ENCODE assay signal across 8 mouse cellular contexts in the genomic region with DNA sequence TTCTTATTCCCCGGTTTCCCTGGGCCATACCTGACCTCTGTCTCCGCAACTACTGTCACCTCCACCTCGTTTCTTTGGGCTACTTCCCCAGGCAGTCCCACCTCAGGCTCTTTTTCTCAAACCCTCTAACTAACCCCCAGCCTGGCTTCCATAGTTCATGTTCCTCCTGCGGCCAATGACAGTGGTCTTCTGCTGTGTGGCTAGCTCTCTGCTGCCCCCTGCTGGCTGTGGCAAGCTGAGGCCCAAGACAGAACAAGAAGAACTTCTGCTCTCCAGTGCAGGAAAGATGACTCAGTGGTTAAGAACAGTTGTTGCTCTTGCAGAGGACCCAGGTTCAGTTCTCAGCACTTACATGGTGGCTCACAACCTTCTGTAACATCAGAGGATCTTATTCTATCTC. TPM values are rescaled to one million over a fixed set of nuclear protein-coding genes. Genes with fewer than 3 reads are reported as not detected.
DNase-seq lines count a peak whose midpoint lies in the region; ATAC-seq and TF ChIP-seq lines count a peak whose summit lies in the region.
"Not testable (repeated sequence)": the region's sequence is repeated elsewhere in the genome, so short reads cannot be mapped to it uniquely, and the experiment has no call there.

No protein-coding gene starts in this region.

- not testable (repeated sequence) for H3K27ac ChIP-seq in heart, embryonic 11.5 days (ENCODE audit: low read depth, low read length); hindbrain, embryonic 14.5 days; kidney, embryonic 15.5 days; liver, embryonic 15.5 days (replicated peaks); midbrain, embryonic 12.5 days (replicated peaks); neural tube, embryonic 14.5 days (ENCODE audit: low read depth, low read length)

- CTCF ChIA-PET in Patski (lab: Charles Lee), result not testable (repeated sequence)

- not testable (repeated sequence) for H3K4me2 ChIP-seq in heart, embryonic 11.5 days; hindbrain, embryonic 14.5 days (replicated peaks); kidney, embryonic 15.5 days; liver, embryonic 15.5 days; midbrain, embryonic 12.5 days (replicated peaks); neural tube, embryonic 14.5 days (ENCODE audit: low read depth, low read length)

- H3K36me3 ChIP-seq in heart, embryonic 11.5 days (ENCODE audit: control insufficient read depth, insufficient read depth, low read length); hindbrain, embryonic 14.5 days (replicated peaks; ENCODE audit: control insufficient read depth, insufficient read depth); kidney, embryonic 15.5 days; liver, embryonic 15.5 days (replicated peaks); midbrain, embryonic 12.5 days; neural tube, embryonic 14.5 days (ENCODE audit: control insufficient read depth, insufficient read depth, low read length): not testable (repeated sequence)

- not testable (repeated sequence) for H3K9me3 ChIP-seq in heart, embryonic 11.5 days (replicated peaks; ENCODE audit: control insufficient read depth, low read length); hindbrain, embryonic 14.5 days (ENCODE audit: control insufficient read depth, low read length); kidney, embryonic 15.5 days (replicated peaks); liver, embryonic 15.5 days (replicated peaks); midbrain, embryonic 12.5 days; neural tube, embryonic 14.5 days (ENCODE audit: control insufficient read depth, low read length)

- WGBS in heart, embryonic 11.5 days (ENCODE audit: insufficient replicate concordance), result no CpG with 5 or more reads among the region's 4 CpGs
- no CpG with 5 or more reads among the region's 4 CpGs for WGBS in hindbrain, embryonic 14.5 days
- no CpG with 5 or more reads among the region's 4 CpGs for WGBS in kidney, embryonic 15.5 days
- no CpG with 5 or more reads among the region's 4 CpGs for WGBS in liver, embryonic 15.5 days (ENCODE audit: insufficient replicate concordance)
- no CpG with 5 or more reads among the region's 4 CpGs for WGBS in midbrain, embryonic 12.5 days
- no CpG with 5 or more reads among the region's 4 CpGs for WGBS in neural tube, embryonic 14.5 days

- H3K27me3 ChIP-seq in Patski; heart, embryonic 11.5 days (ENCODE audit: control insufficient read depth, insufficient read depth, low read length); hindbrain, embryonic 14.5 days (ENCODE audit: control insufficient read depth, insufficient read depth, low read length); kidney, embryonic 15.5 days; liver, embryonic 15.5 days; midbrain, embryonic 12.5 days; neural tube, embryonic 14.5 days (ENCODE audit: control insufficient read depth, insufficient read depth, low read length): not testable (repeated sequence)

- in situ Hi-C loops in Patski (cut with MboI; ENCODE audit: low pct_unique_long_range_greater_than_20kb), result not testable (repeated sequence)

- not testable (repeated sequence) for DNase-seq in Patski (ENCODE audit: low read depth, low spot score); hindbrain, embryonic 14.5 days (ENCODE audit: low spot score)

- ATAC-seq in Patski, result peak; percentile 37
- ATAC-seq in erythroid progenitor cell, adult 5-6 weeks (replicated peaks; ENCODE audit: low FRiP score, poor library complexity, severe bottlenecking), result peak; percentile 71
- ATAC-seq in heart, embryonic 11.5 days (replicated peaks; ENCODE audit: insufficient number of reproducible peaks, low FRiP score, low TSS enrichment), result peak; percentile 32
- peak; percentile 68 for ATAC-seq in hindbrain, embryonic 14.5 days (ENCODE audit: low FRiP score)
- ATAC-seq in kidney, embryonic 15.5 days (replicated peaks; ENCODE audit: low FRiP score), result peak; percentile 52; the same call in 1 of the 2 replicates
- 0 out of 2 replicates have a peak, but pooled peaks have one; percentile 34 for ATAC-seq in liver, embryonic 15.5 days (ENCODE audit: insufficient read depth)
- peak; percentile 67 for ATAC-seq in midbrain, embryonic 12.5 days (ENCODE audit: low FRiP score, low read depth)
- ATAC-seq in neural tube, embryonic 14.5 days (ENCODE audit: low read depth), result peak; percentile 71

- POLR2A ChIA-PET in Patski (lab: Charles Lee), result not testable (repeated sequence)

- H3K4me1 ChIP-seq in heart, embryonic 11.5 days (ENCODE audit: control insufficient read depth, insufficient read depth, low read length); hindbrain, embryonic 14.5 days (replicated peaks; ENCODE audit: control insufficient read depth, insufficient read depth, low read length); kidney, embryonic 15.5 days; liver, embryonic 15.5 days (replicated peaks); midbrain, embryonic 12.5 days; neural tube, embryonic 14.5 days (ENCODE audit: control insufficient read depth, insufficient read depth, low read length): not testable (repeated sequence)

- H3K9ac ChIP-seq in heart, embryonic 11.5 days (ENCODE audit: low read depth, low read length); hindbrain, embryonic 14.5 days; kidney, embryonic 15.5 days; liver, embryonic 15.5 days; midbrain, embryonic 12.5 days (replicated peaks); neural tube, embryonic 14.5 days (replicated peaks; ENCODE audit: low read depth, low read length): not testable (repeated sequence)

- not testable (repeated sequence) for H3K4me3 ChIP-seq in heart, embryonic 11.5 days (ENCODE audit: low read depth, low read length); hindbrain, embryonic 14.5 days (replicated peaks; ENCODE audit: low read length); kidney, embryonic 15.5 days (replicated peaks); liver, embryonic 15.5 days (replicated peaks); midbrain, embryonic 12.5 days; neural tube, embryonic 14.5 days (ENCODE audit: low read depth, low read length)

- not testable (repeated sequence) for TF ChIP-seq CTCF in Patski (IDR thresholded peaks at IDR 0.05)

RNA-seq across cellular contexts. Expression of a gene that starts 43.0 kb away (rescaled TPM):
- polyA plus RNA-seq in Patski (2021), result 317 TPM
- 31.0 and 56.2 TPM in 2 replicates for total RNA-seq in erythroid progenitor cell, adult 5-6 weeks (2015; ENCODE audit: low replicate concordance)
- 25.5 and 30.8 TPM in 2 replicates for total RNA-seq in erythroid progenitor cell, adult 5-6 weeks (2017; ENCODE audit: low replicate concordance)
- 468 and 486 TPM in 2 replicates for polyA plus RNA-seq in heart, embryonic 11.5 days (2014; fragmentation: Nextera tagmentation; extraction: Ambion mirVana)
- polyA plus RNA-seq in hindbrain, embryonic 14.5 days (2014; fragmentation: Nextera tagmentation; extraction: Ambion mirVana), result 1,240 and 1,455 TPM in 2 replicates
- polyA plus RNA-seq in kidney, embryonic 15.5 days (2015; fragmentation: Nextera tagmentation; extraction: Ambion mirVana), result 445 and 456 TPM in 2 replicates
- polyA plus RNA-seq in liver, embryonic 15.5 days (2015; fragmentation: Nextera tagmentation; extraction: Ambion mirVana), result 183 and 194 TPM in 2 replicates
- 776 and 817 TPM in 2 replicates for polyA plus RNA-seq in midbrain, embryonic 12.5 days (2016; fragmentation: Nextera tagmentation; extraction: Ambion mirVana)
- polyA plus RNA-seq in neural tube, embryonic 14.5 days (2014; fragmentation: Nextera tagmentation; extraction: Ambion mirVana), result 1,448 and 1,501 TPM in 2 replicates
